Mouse (Mus musculus): Measurements from ENCODE around the gene Cyp4a12b.
A peak's percentile ranks its signal among the peaks of the same experiment; 100 is the strongest.
"Not testable (repeated sequence)": the region's sequence is repeated elsewhere in the genome, so short reads cannot be mapped to it uniquely, and the experiment has no call there.

The Cyp4a12b gene

GRCm38 (mm10) chr4:115411324-115411723 lies at the start of gene Cyp4a12b:
Cyp4a12b (plus strand) TSS chr4:115411624.
- not testable (repeated sequence) for DNase-seq (ENCODE audit: low spot score)

DNA sequence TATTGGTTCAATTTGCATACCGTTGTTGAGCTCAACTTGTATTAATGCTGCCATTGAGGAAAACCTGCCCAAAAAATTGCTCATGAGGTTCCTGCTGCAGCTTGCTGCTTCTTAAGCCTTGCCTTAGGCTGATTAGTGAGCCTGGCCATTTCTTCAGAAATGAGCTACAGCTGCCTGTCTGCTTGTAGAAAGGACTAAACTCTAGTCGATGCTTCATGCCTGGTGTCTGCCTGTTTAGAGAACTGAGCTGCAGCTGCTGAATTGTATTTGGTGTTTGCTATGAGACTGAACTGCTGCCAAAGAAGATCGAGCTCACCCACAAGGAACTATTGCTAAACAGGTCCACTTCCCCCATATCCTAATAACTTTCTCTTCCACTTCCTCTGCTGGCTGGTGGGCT lies 45.8 kb upstream of the Cyp4a12b start:
- not testable (repeated sequence) for DNase-seq (ENCODE audit: low spot score)

- not testable (repeated sequence) for DNase-seq (ENCODE audit: low spot score)
Observed at GRCm38 (mm10) chr4:115368067-115368466, 43.4 kb upstream of the Cyp4a12b start.

DNA sequence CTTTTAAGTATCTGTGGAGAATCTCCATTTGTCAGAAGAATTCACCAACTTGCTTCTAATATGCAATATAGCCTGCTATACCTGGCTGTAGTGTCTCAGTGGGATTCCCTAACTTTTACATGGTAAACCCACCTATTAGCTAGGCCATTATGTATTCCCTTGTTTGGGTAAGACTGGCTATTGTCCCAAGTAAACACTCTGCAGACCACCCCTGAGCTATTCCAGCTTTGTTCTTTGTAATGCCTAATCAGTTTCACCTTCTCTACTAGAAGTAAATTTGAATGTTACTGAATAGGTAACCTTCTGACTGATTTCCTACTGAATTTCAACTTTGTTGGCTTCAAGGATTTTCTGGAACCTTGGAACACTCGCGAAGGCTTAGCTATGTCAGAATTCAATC lies 15.2 kb upstream of the Cyp4a12b start:
- not testable (repeated sequence) for DNase-seq (ENCODE audit: low spot score)

GRCm38 (mm10) chr4:115396950-115397349 lies 14.5 kb upstream of the Cyp4a12b start:
- DNase-seq (ENCODE audit: low spot score): not testable (repeated sequence)

GRCm38 (mm10) chr4:115450577-115451137 lies 39.2 kb downstream of the Cyp4a12b start:
- no peak for DNase-seq (ENCODE audit: low spot score)

DNA sequence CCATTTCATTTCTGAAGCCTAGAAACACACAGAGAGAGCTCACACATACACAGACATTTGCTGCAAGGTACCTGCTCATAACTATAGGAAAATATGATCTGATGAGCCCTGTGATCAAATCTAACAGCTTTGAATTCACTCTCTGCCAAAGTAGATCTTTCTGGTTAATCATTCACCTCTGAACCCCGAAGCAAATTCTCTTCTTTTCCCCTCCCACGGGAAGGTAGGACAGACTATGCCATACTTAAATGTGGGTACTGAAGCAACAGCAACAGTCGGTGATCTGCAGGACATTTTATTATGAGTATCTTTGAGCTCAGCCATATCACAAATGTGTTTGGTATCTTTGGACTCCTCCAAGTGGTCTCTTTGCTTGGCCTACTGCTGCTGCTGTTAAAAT lies 40.9 kb downstream of the Cyp4a12b start, which contains the start of gene Cyp4a30b:
TSS of gene Cyp4a30b (plus strand) at position 301 of the 400 bp plus-strand sequence.
- no peak for DNase-seq (ENCODE audit: low spot score)

DNA sequence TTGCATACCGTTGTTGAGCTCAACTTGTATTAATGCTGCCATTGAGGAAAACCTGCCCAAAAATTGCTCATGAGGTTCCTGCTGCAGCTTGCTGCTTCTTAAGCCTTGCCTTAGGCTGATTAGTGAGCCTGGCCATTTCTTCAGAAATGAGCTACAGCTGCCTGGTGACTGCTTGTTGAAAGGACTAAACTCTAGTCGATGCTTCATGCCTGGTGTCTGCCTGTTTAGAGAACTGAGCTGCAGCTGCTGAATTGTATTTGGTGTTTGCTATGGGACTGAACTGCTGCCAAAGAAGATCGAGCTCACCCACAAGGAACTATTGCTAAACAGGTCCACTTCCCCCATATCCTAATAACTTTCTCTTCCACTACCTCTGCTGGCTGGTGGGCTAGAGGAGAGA lies 62.2 kb downstream of the Cyp4a12b start:
- DNase-seq (ENCODE audit: low spot score): not testable (repeated sequence)

DNA sequence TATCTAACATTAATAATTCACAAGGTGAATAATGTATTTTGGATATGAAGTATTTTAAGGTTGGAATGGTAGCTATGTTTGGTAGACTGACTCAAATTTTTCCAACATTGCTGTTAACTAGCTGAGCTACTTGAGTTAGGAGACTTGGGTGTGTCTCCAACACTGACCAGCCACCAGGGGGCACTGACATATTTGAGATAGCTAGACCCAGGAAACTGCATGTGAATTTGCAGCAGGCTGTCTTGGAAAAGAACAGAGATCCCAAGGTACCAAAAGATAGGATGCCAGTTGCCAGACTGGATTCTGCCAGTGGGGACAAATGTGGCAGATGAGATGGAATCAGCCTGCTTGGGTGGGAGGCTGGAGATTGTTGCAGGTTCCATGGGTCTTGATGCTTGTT lies 64.6 kb downstream of the Cyp4a12b start:
- DNase-seq (ENCODE audit: low spot score): peak; percentile 11

- no peak for DNase-seq (ENCODE audit: low spot score)
Observed at GRCm38 (mm10) chr4:115481006-115481652, 69.7 kb downstream of the Cyp4a12b start.
